Mouse (Mus musculus) bone marrow, adult 2 months (tissue): Measurements from ENCODE around the gene Usb1. TPM values are rescaled to one million over a fixed set of nuclear protein-coding genes. Genes with fewer than 3 reads are reported as not detected.
"Not testable (repeated sequence)": the region's sequence is repeated elsewhere in the genome, so short reads cannot be mapped to it uniquely, and the experiment has no call there.

ENCODE experiments used
- H3K27ac ChIP-seq: fragments of 200-500 bp; 2 replicates; pipeline ENCODE4 v1.5.1; 2012; ENCODE audit warnings: low read depth, mild to moderate bottlenecking, control low read depth, inconsistent platforms, low read length; ENCODE audit not compliant: control insufficient read depth, poor library complexity, insufficient read depth
- H3K4me1 ChIP-seq: fragments of 200-500 bp; 2 replicates; pipeline ENCODE4 v1.6.1; 2011; ENCODE audit warnings: low read length; ENCODE audit not compliant: control insufficient read depth, insufficient read depth
- H3K4me3 ChIP-seq: fragments of 200-500 bp; replicated peaks from 2 replicates; pipeline ENCODE3; 2011; ENCODE audit warnings: mild to moderate bottlenecking, low read depth, low read length, control low read depth; ENCODE audit not compliant: control insufficient read depth
- CTCF ChIP-seq: fragments of 200-500 bp; IDR thresholded peaks from 2 replicates; pipeline ENCODE4 v1.5.1; 2011; ENCODE audit warnings: low read length, control low read depth; ENCODE audit not compliant: control insufficient read depth, insufficient read depth
- POLR2A ChIP-seq: fragments of 200-500 bp; IDR thresholded peaks from 2 replicates; pipeline ENCODE4 v1.6.1; 2011; ENCODE audit warnings: low read depth, mild to moderate bottlenecking, control low read depth, low read length, borderline replicate concordance; ENCODE audit not compliant: control insufficient read depth
- WGBS: fragments of 180-500 bp; shearing (Covaris S2); methylation state at CpG from one replicate; pipeline ENCODE4 v1.1.7; 2018; 5-methylcytosine and 5-hydroxymethylcytosine counted together
- polyA plus RNA-seq: library from polyadenylated mRNA; stranded (reverse); fragments of >200 nt; gene quantifications from 2 replicates; pipeline ENCODE4 v1.2.4, GENCODE M21; 2011; ENCODE audit warnings: low replicate concordance; ENCODE audit not compliant: missing spikeins, insufficient read depth, insufficient read length

The Usb1 gene
- polyA plus RNA-seq, 1 experiment: 20.2 TPM

DNA sequence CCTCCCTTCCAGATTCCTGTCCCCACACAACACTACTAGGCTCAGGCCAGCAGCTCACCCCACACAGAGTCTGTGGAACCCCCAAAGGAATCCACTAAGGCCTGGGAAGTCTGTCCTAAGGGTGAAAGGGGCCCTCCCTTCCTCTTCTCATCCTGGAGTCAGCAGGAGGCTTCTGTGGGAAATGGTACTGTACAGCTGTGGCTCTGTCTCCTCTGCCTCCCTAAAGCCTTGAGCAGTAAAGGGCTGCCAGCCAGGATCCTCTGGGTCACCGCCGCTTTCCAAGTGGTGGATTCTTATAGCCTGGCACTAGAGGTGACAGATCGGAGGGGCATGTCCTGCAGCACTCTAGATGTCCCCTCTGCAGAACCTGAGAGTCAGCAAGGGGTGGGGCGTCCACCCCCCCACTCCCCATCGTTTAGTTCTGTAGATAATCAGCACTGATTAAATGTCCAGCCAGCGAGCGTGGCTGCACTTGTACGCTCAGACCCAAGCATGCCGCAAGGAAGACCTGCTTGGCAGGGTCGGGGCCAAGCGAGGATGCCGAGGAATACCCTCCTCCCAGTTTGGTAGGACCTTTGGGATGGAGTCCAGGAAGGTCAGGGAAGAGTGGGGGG is 41.4 kb downstream of the Usb1 start:
- WGBS: 84% methylated on average over 12 of the region's 12 CpGs
- no peak overlapping the region for H3K4me3 ChIP-seq
- no peaks in the 10 kb centered on the region for H3K4me1 ChIP-seq
- no peak for TF ChIP-seq POLR2A
- TF ChIP-seq CTCF: no peak
- H3K27ac ChIP-seq: no peak overlapping the region

DNA sequence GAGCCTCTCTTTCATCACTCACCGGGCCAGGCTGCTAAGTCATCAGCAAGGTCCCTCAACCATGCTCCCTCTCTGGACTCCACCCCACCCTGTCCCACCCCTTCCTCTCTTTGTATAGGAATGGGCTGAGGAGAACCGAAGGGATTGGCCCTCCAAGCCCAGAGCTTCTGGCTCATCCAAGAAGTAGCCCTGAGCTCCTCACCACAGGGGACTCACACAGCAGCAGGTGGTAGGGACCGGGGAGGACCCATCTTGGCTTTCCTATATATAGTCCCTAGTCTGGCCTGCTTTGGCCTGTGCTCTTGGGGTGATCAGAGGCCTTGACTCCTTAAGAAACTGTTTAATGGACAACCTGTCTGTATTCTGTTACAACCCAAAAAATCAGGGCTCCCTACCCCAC is 42.3 kb downstream of the Usb1 start:
- no peak for TF ChIP-seq POLR2A
- TF ChIP-seq CTCF: no peak
- H3K27ac ChIP-seq: no peak overlapping the region
- WGBS: 50% methylated on average over 3 of the region's 3 CpGs
- H3K4me3 ChIP-seq: no peak overlapping the region
- H3K4me1 ChIP-seq: no peaks in the 10 kb centered on the region

DNA sequence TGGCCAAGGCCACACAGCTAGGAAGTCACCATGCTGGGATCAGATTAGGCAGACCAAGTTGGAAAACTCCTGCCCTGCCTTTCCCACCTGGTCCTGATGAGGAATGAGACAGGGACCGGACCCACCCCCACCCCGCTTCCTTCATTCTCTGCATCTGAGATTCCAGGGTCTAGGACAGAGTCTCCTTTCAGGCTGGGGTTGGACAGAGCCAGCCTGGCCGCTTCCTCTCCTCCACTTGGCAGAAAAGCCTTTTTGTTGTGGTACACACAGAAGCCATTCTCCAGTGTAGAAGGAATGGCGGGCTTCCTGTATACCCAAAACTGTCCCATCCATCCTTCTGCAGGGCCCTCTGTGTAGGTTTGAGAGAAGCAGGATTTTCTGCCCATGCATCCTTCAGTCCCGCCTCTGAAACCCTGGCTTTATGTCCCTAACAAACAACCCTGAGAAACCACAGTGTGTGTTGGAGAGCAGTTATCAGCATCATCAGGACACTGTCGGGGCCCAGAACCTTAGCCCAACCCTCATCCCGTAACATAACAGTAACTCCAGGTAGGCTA is 43.4 kb downstream of the Usb1 start:
- WGBS: 72% methylated on average over 7 of the region's 7 CpGs
- no peak for TF ChIP-seq POLR2A
- no peak for TF ChIP-seq CTCF
- no peak overlapping the region for H3K27ac ChIP-seq
- H3K4me1 ChIP-seq: no peaks in the 10 kb centered on the region
- H3K4me3 ChIP-seq: no peak overlapping the region

GRCm38 (mm10) chr8:95376309-95376999 is 44.4 kb downstream of the Usb1 start:
- no peaks in the 10 kb centered on the region for H3K4me1 ChIP-seq
- H3K4me3 ChIP-seq: no peak overlapping the region
- TF ChIP-seq CTCF (no peak), POLR2A (no peak)
- H3K27ac ChIP-seq: no peak overlapping the region
- 77% methylated on average over 12 of the region's 12 CpGs for WGBS

DNA sequence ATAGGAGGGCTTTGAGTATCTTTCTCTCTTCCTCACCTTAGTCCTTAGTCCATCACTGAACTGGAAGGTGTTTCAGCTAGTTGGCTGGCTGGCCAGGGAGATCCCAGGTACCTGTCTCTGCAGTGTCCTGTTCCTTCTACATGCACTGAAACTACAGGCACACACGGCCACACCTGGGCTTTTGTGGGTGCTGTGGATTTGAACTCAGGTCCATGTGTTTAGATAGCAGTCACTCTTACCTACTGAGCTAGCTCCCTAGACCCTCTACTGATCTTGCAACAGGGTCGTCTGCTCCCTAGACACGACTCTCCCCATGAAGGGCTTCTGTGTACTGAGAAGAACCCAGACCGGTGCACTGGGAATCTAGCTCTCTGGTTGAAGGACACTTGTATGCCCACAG is 45.0 kb downstream of the Usb1 start:
- Histone ChIP-seq H3K4me3 (no peak overlapping the region), H3K27ac (no peak overlapping the region), H3K4me1 (no peaks in the 10 kb centered on the region)
- no peak for TF ChIP-seq POLR2A
- no peak for TF ChIP-seq CTCF
- WGBS: 82% methylated on average over 4 of the region's 4 CpGs

DNA sequence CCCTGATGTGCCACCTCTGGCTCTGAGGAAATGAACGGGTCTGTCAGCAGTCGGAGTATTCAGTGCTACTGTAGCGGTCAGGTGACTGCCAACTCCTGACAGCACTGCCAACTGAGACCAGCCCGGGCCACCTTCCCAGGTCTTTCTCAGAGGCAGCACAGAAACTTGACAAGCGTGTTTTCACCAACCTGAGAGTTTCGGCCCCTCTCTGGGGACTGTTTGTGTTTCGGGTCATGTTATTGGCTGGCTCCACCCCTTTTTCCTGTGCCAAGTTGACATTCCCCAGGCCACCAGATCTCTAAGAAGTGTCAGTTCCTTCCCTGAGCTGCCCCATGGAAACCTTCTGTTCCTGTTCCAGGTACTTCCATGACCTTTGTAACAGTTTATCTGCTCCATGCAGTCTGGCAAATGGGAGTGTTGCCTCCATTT is 45.8 kb downstream of the Usb1 start:
- 57% methylated on average over 7 of the region's 7 CpGs for WGBS
- TF ChIP-seq CTCF (no peak), POLR2A (no peak)

GRCm38 (mm10) chr8:95378928-95379327 is 46.8 kb downstream of the Usb1 start:
- H3K27ac ChIP-seq, H3K4me3 ChIP-seq, H3K4me1 ChIP-seq: not testable (repeated sequence)
- WGBS: 85% methylated on average over 11 of the region's 11 CpGs

More for the DNA sequence above, 45.8 kb downstream of the Usb1 start:
- Histone ChIP-seq H3K4me3 (no peak overlapping the region), H3K27ac (no peak overlapping the region), H3K4me1 (no peaks in the 10 kb centered on the region)

GRCm38 (mm10) chr8:95380953-95381352 is 48.9 kb downstream of the Usb1 start:
- TF ChIP-seq POLR2A (no peak), CTCF (no peak)
- H3K4me1 ChIP-seq: no peaks in the 10 kb centered on the region
- no peak overlapping the region for H3K4me3 ChIP-seq
- H3K27ac ChIP-seq: no peak overlapping the region
